In genomic region chr9:94681095-94681487, GRCm38 (mm10) we compare ENCODE assay signal across 9 mouse cellular contexts. TPM values are rescaled to one million over a fixed set of nuclear protein-coding genes. Genes with fewer than 3 reads are reported as not detected.
A peak's percentile ranks its signal among the peaks of the same experiment; 100 is the strongest.
DNase-seq lines count a peak whose midpoint lies in the region; ATAC-seq and TF ChIP-seq lines count a peak whose summit lies in the region.
"Had no signal": no experiment of that assay in that cellular context is flagged by ENCODE, and none has a peak within 500 bp of the region (broad histone marks: within the 10 kb centered on the region; RNA-seq: fewer than 3 reads in every experiment).

No protein-coding gene starts in this region.

- intact Hi-C loops in heart, postnatal 14 days (cut with DNase I), result no loop called here

- H3K9ac ChIP-seq in lung, postnatal 0 days (replicated peaks; ENCODE audit: low read depth), result no peak overlapping the region
- no peak overlapping the region for H3K9ac ChIP-seq in hindbrain, embryonic 16.5 days (ENCODE audit: low read depth, low read length)

- H3K4me2 ChIP-seq in lung, postnatal 0 days (replicated peaks; ENCODE audit: low read depth, low read length), result no peak overlapping the region
- H3K4me2 ChIP-seq in hindbrain, embryonic 16.5 days (ENCODE audit: low read length), result no peak overlapping the region

- H3K36me3 ChIP-seq in lung, postnatal 0 days (ENCODE audit: insufficient read depth, low read length), result no peaks in the 10 kb centered on the region
- no peaks in the 10 kb centered on the region for H3K36me3 ChIP-seq in hindbrain, embryonic 16.5 days (ENCODE audit: control insufficient read depth, insufficient read depth, low read length)

- no peaks in the 10 kb centered on the region for H3K27me3 ChIP-seq in lung, postnatal 0 days (replicated peaks; ENCODE audit: insufficient read depth, low read length)
- no peaks in the 10 kb centered on the region for H3K27me3 ChIP-seq in hindbrain, embryonic 16.5 days (replicated peaks; ENCODE audit: control insufficient read depth, insufficient read depth, low read length)
- H3K27me3 ChIP-seq: Patski had no signal

- peak; percentile 10 for DNase-seq in adrenal gland, postnatal 14 days
- DNase-seq in adrenal gland, postnatal 10 days, result no peak
- DNase-seq in lung, postnatal 0 days (ENCODE audit: low spot score), result no peak
- no peak for DNase-seq in lung, postnatal 25 days (ENCODE audit: low spot score)
- peak; percentile 58 to 65 for DNase-seq in heart, postnatal 14 days
- peak; percentile 59 for DNase-seq in right cerebral cortex, postnatal 25 days
- no peak for DNase-seq in spleen, adult 12 weeks (ENCODE audit: low spot score)

- H3K27ac ChIP-seq in lung, postnatal 0 days (ENCODE audit: low read length), result no peak overlapping the region
- no peak overlapping the region for H3K27ac ChIP-seq in hindbrain, embryonic 16.5 days (ENCODE audit: low read depth, low read length)

- no peak overlapping the region for H3K4me3 ChIP-seq in lung, postnatal 0 days (ENCODE audit: low read depth, low read length)
- H3K4me3 ChIP-seq in hindbrain, embryonic 16.5 days (ENCODE audit: low read length), result no peak overlapping the region

- no peaks in the 10 kb centered on the region for H3K9me3 ChIP-seq in lung, postnatal 0 days (ENCODE audit: low read length)
- H3K9me3 ChIP-seq in hindbrain, embryonic 16.5 days (ENCODE audit: control insufficient read depth, low read length), result no peaks in the 10 kb centered on the region

- H3K4me1 ChIP-seq in lung, postnatal 0 days (ENCODE audit: insufficient read depth, low read depth, low read length), result no peaks in the 10 kb centered on the region
- no peaks in the 10 kb centered on the region for H3K4me1 ChIP-seq in hindbrain, embryonic 16.5 days (ENCODE audit: control insufficient read depth, insufficient read depth, low read depth, low read length)

- no peak for TF ChIP-seq CTCF in lung, postnatal 0 days (IDR thresholded peaks at IDR 0.05)

- 0 out of 2 replicates have a peak, but pooled peaks have one; percentile 6 for ATAC-seq in lung, postnatal 0 days
- ATAC-seq in hindbrain, embryonic 16.5 days, result no peak
- ATAC-seq: Patski had no signal

- no peak for TF ChIP-seq EP300 in lung, postnatal 0 days (IDR thresholded peaks at IDR 0.05)

- 57% methylated on average over 8 of the region's 8 CpGs for WGBS in lung, postnatal 0 days
- 91% methylated on average over 8 of the region's 8 CpGs for WGBS in hindbrain, embryonic 16.5 days

RNA-seq across cellular contexts. Expression of gene Slc9a9, which starts 11.4 kb away (rescaled TPM):
- total RNA-seq in adrenal gland, postnatal 14 days (2021), result 2.3 and 5.5 TPM in 2 replicates
- total RNA-seq in adrenal gland, postnatal 10 days (2021), result 1 to 10 TPM; 3.2 to 4.3 TPM
- 3.4 and 3.7 TPM in 2 replicates for polyA plus RNA-seq in lung, postnatal 0 days (2015; fragmentation: Nextera tagmentation; extraction: Ambion mirVana)
- 1 to 10 TPM; 2.6 to 5.0 TPM for total RNA-seq in heart, postnatal 14 days (2021)
- 6.9 and 7.0 TPM in 2 replicates for polyA plus RNA-seq in hindbrain, embryonic 16.5 days (2015; fragmentation: Nextera tagmentation; extraction: Ambion mirVana)

Comparison
In these comparisons a context has a peak if more than half of its experiments do, and no peak if none do; other contexts are left out.
1. DNase-seq: peak in adrenal gland, postnatal 14 days (single experiment), heart, postnatal 14 days (2 of 2) and right cerebral cortex, postnatal 25 days (single experiment); none in adrenal gland, postnatal 10 days (single experiment), lung, postnatal 0 days (single experiment), lung, postnatal 25 days (single experiment) and spleen, adult 12 weeks (single experiment).